Mouse (Mus musculus) CH12.LX (cell line): ENCODE measurements at regions not wholly inside any gene's neighbourhood (a gene's known extent, or its start where the extent isn't known, plus 50 kb on each side); places are given as distances from the start of the nearest gene placed in this dataset.

Experiments used
- DNase-seq: peaks from one replicate; pipeline ENCODE4 v3.0.0-alpha.2; 2013; ENCODE audit errors: extremely low read depth
- H3K27ac ChIP-seq: 2 replicates; pipeline ENCODE4 v1.5.1; 2012; ENCODE audit warnings: low read depth, mild to moderate bottlenecking, control low read depth, moderate library complexity; ENCODE audit not compliant: insufficient read depth
- H3K27me3 ChIP-seq: replicated peaks from 2 replicates; pipeline ENCODE3; 2012; ENCODE audit warnings: inconsistent platforms
- H3K36me3 ChIP-seq, 2 experiments: replicated peaks in 1 of 2; 2 replicates each; pipeline versions ENCODE3 to v1.6.1; 2012; ENCODE audit warnings: inconsistent platforms in 1 of 2, low read length in 1 of 2, mild to moderate bottlenecking in 1 of 2, mixed read lengths in 1 of 2, moderate library complexity in 1 of 2; ENCODE audit not compliant: control insufficient read depth in 1 of 2, insufficient read depth in 1 of 2
- H3K4me1 ChIP-seq, 2 experiments: 2 replicates each; pipeline ENCODE4 v1.6.1; 2012; ENCODE audit warnings: inconsistent platforms in 1 of 2, moderate library complexity in 1 of 2; ENCODE audit not compliant: insufficient read depth in 2 of 2, control insufficient read depth in 1 of 2
- H3K4me2 ChIP-seq: 2 replicates; pipeline ENCODE4 v1.6.1; 2012; ENCODE audit warnings: low read depth, mild to moderate bottlenecking, control low read depth; ENCODE audit not compliant: poor library complexity, insufficient read depth, severe bottlenecking
- H3K4me3 ChIP-seq, 3 experiments: fragments of 150-350 bp in 1 of 3; sonication (generic) in 1 of 3; replicated peaks in 1 of 3; 2 replicates each; pipeline versions ENCODE3 to v1.5.1; 2011 to 2012; ENCODE audit warnings: low read depth in 2 of 3, low read length in 2 of 3, mild to moderate bottlenecking in 2 of 3, moderate library complexity in 2 of 3, control low read depth in 1 of 3, improper control_type of control experiment in 1 of 3, inconsistent platforms in 1 of 3, mixed read lengths in 1 of 3; ENCODE audit not compliant: poor library complexity in 1 of 3
- H3K79me2 ChIP-seq: replicated peaks from 2 replicates; pipeline ENCODE4 v1.6.1; 2012; ENCODE audit warnings: mild to moderate bottlenecking, moderate library complexity; ENCODE audit not compliant: control insufficient read depth, poor library complexity, insufficient read depth, severe bottlenecking; ENCODE audit errors: extremely low read depth
- H3K9ac ChIP-seq: 2 replicates; pipeline ENCODE4 v1.6.1; 2012; ENCODE audit warnings: low read depth, mild to moderate bottlenecking, control low read depth, moderate library complexity; ENCODE audit not compliant: insufficient read depth
- H3K9me3 ChIP-seq: replicated peaks from 2 replicates; pipeline ENCODE3; 2012; ENCODE audit warnings: low read length, inconsistent platforms, mixed read lengths
- CHD2 ChIP-seq: IDR thresholded peaks from 2 replicates; pipeline ENCODE4 v1.6.1; 2011; ENCODE audit warnings: low read length, improper control_type of control experiment
- CTCF ChIP-seq, 2 experiments: IDR thresholded peaks in 1 of 2; conservative IDR thresholded peaks in 1 of 2; 2 replicates each; pipeline ENCODE4 v1.5.1; 2011 to 2012; ENCODE audit warnings: low read depth in 2 of 2, low read length in 2 of 2, improper control_type of control experiment in 1 of 2, inconsistent platforms in 1 of 2, mild to moderate bottlenecking in 1 of 2, moderate library complexity in 1 of 2
- E2F4 ChIP-seq: IDR thresholded peaks from 2 replicates; pipeline ENCODE4 v1.6.1; 2011; ENCODE audit warnings: low read depth, low read length, improper control_type of control experiment; ENCODE audit not compliant: insufficient replicate concordance
- GABPA ChIP-seq: IDR thresholded peaks from 2 replicates; pipeline ENCODE4 v1.6.1; 2012; ENCODE audit warnings: low read depth, low read length, improper control_type of control experiment, inconsistent platforms; ENCODE audit not compliant: insufficient replicate concordance
- HCFC1 ChIP-seq: IDR thresholded peaks from 2 replicates; pipeline ENCODE4 v1.6.1; 2012; ENCODE audit warnings: low read depth, mild to moderate bottlenecking, inconsistent platforms, low read length, improper control_type of control experiment
- JUN ChIP-seq: IDR thresholded peaks from 2 replicates; pipeline ENCODE4 v1.6.1; 2011; ENCODE audit warnings: low read depth, mild to moderate bottlenecking, low read length, improper control_type of control experiment, moderate library complexity; ENCODE audit not compliant: insufficient read depth
- JUND ChIP-seq: conservative IDR thresholded peaks from 2 replicates; pipeline ENCODE4 v1.6.1; 2011; ENCODE audit warnings: low read depth, low read length, improper control_type of control experiment
- MEF2A ChIP-seq: IDR thresholded peaks from 2 replicates; pipeline ENCODE4 v1.6.1; 2014; ENCODE audit warnings: low read depth, mild to moderate bottlenecking, inconsistent platforms, low read length, improper control_type of control experiment, borderline replicate concordance
- MXI1 ChIP-seq: IDR thresholded peaks from 2 replicates; pipeline ENCODE4 v1.6.1; 2011; ENCODE audit warnings: mild to moderate bottlenecking, low read depth, low read length, improper control_type of control experiment
- POLR2AphosphoS2 ChIP-seq: IDR thresholded peaks from 2 replicates; pipeline ENCODE4 v1.6.1; 2011; ENCODE audit warnings: low read depth, low read length, improper control_type of control experiment
- RAD21 ChIP-seq: IDR thresholded peaks from 2 replicates; pipeline ENCODE4 v1.6.1; 2011; ENCODE audit warnings: low read depth, mild to moderate bottlenecking, low read length, improper control_type of control experiment, moderate library complexity
- RCOR1 ChIP-seq: conservative IDR thresholded peaks from 2 replicates; pipeline ENCODE4 v1.6.1; 2012; ENCODE audit warnings: low read depth, mild to moderate bottlenecking, inconsistent platforms, low read length, improper control_type of control experiment
- TBP ChIP-seq: conservative IDR thresholded peaks from 2 replicates; pipeline ENCODE4 v1.6.1; 2011; ENCODE audit warnings: low read depth, low read length, improper control_type of control experiment
- UBTF ChIP-seq: IDR thresholded peaks from 2 replicates; pipeline ENCODE4 v1.6.1; 2012; ENCODE audit warnings: low read depth, mild to moderate bottlenecking, inconsistent platforms, low read length, improper control_type of control experiment, moderate library complexity
- USF1 ChIP-seq: IDR thresholded peaks from 2 replicates; pipeline ENCODE4 v1.6.1; 2014; ENCODE audit warnings: low read depth, mild to moderate bottlenecking, inconsistent platforms, low read length, improper control_type of control experiment
- ZMIZ1 ChIP-seq: IDR thresholded peaks from 2 replicates; pipeline ENCODE4 v1.6.1; 2012; ENCODE audit warnings: low read depth, mild to moderate bottlenecking, inconsistent platforms, low read length, improper control_type of control experiment
- ZNF384 ChIP-seq: IDR thresholded peaks from 2 replicates; pipeline ENCODE4 v1.6.1; 2012; ENCODE audit warnings: low read depth, low read length, improper control_type of control experiment, inconsistent platforms
- dilution Hi-C: fragments of 300-500 bp; cut with MboI; formaldehyde crosslinking; loops from 2 replicates; pipeline ENCODE4 v1.14.3; 2020; ENCODE audit warnings: low sequenced_read_pairs; ENCODE audit not compliant: extremely low pct_unique_long_range_greater_than_20kb, extremely low pct_ligation_motif_present
- in situ Hi-C: fragments of 300-500 bp; cut with MboI; formaldehyde crosslinking; loops from 3 replicates; pipeline ENCODE4 v1.14.3; 2019; ENCODE audit warnings: low sequenced_read_pairs, low pct_ligation_motif_present, low pct_unique_long_range_greater_than_20kb, mixed read lengths

DNA sequence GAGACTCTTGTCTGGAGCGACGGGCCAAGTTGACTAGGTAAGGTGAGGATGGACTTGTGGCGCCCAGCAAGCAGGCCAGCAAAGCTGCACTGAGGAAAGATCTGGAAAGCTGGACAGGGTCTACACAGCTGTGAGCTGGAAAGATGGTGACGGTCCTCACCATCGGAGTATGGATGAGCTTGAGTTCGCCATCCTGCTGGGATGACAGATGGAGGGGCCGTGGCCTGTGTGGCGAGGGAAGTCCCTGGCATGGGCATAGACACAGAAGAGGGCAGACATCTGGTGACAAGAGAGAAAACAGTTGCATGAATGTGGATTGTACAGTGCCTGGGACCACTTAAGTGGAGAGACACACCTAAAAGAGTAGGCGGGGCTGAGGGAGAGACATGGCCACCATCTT, 57.6 kb downstream of the Tmem270 start:
- peaks cover 58% of the 10 kb centered on the region for H3K27me3 ChIP-seq
- in situ Hi-C loops (no loop called here), dilution Hi-C loops (no loop called here)
- DNase-seq: no peak
- H3K79me2 ChIP-seq: no peaks in the 10 kb centered on the region
- no peak overlapping the region for H3K9ac ChIP-seq
- no peak overlapping the region for H3K27ac ChIP-seq
- TF ChIP-seq MXI1 (no peak), JUN (no peak), HCFC1 (no peak), USF1 (no peak), RCOR1 (no peak), TBP (no peak), UBTF (no peak), JUND (no peak), MEF2A (no peak), RAD21 (no peak), CTCF (conservative IDR thresholded peaks at IDR 0.05 in 1 of 2, IDR thresholded peaks at IDR 0.05 in 1 of 2; ENCODE audit: low read depth in 2 of 2, low read length in 2 of 2) (no peak)
- no peaks in the 10 kb centered on the region for H3K4me1 ChIP-seq
- H3K4me3 ChIP-seq: no peak overlapping the region
- no peaks in the 10 kb centered on the region for H3K36me3 ChIP-seq
- no peak overlapping the region for H3K4me2 ChIP-seq
- peaks cover 10% of the 10 kb centered on the region for H3K9me3 ChIP-seq

GRCm38 (mm10) chr5:134848571-134848970, 58.0 kb downstream of the Tmem270 start:
- H3K4me2 ChIP-seq: no peak overlapping the region
- H3K4me1 ChIP-seq: no peaks in the 10 kb centered on the region
- DNase-seq: no peak
- in situ Hi-C loops: no loop called here
- H3K9me3 ChIP-seq: peaks cover 10% of the 10 kb centered on the region
- H3K9ac ChIP-seq: no peak overlapping the region
- TF ChIP-seq CTCF (conservative IDR thresholded peaks at IDR 0.05 in 1 of 2, IDR thresholded peaks at IDR 0.05 in 1 of 2; ENCODE audit: low read depth in 2 of 2, low read length in 2 of 2) (no peak), ZNF384 (no peak), CHD2 (no peak), MXI1 (no peak), TBP (no peak), POLR2AphosphoS2 (no peak), GABPA (no peak), E2F4 (no peak), MEF2A (no peak), ZMIZ1 (no peak), RAD21 (no peak)
- H3K27me3 ChIP-seq: peaks cover 58% of the 10 kb centered on the region
- H3K36me3 ChIP-seq: no peaks in the 10 kb centered on the region
- H3K27ac ChIP-seq: no peak overlapping the region
- H3K4me3 ChIP-seq: no peak overlapping the region
- no peaks in the 10 kb centered on the region for H3K79me2 ChIP-seq
- dilution Hi-C loops: no loop called here
